Mouse (Mus musculus) lung, embryonic 16.5 days (tissue): ENCODE results near the gene Zfp281. TPM values are rescaled to one million over a fixed set of nuclear protein-coding genes. Genes with fewer than 3 reads are reported as not detected.

ENCODE experiments used
- ATAC-seq: fragments of 200-750 bp; cut with Nextera tagmentation; 2 replicates; pipeline ENCODE4 v1.8.0; 2017; ENCODE audit warnings: low read depth, mild to moderate bottlenecking, moderate library complexity
- H3K27ac ChIP-seq: fragments of 300-500 bp; sonication (generic); 2 replicates; pipeline ENCODE4 v1.5.1; 2014; ENCODE audit warnings: mild to moderate bottlenecking, control low read depth, low read length
- H3K27me3 ChIP-seq: fragments of 300-500 bp; sonication (generic); 2 replicates; pipeline ENCODE4 v1.6.1; 2014; ENCODE audit warnings: low read depth, low read length, mixed read lengths; ENCODE audit not compliant: control insufficient read depth, insufficient read depth
- H3K36me3 ChIP-seq: fragments of 300-500 bp; sonication (generic); 2 replicates; pipeline ENCODE4 v1.6.1; 2014; ENCODE audit warnings: low read length; ENCODE audit not compliant: control insufficient read depth, insufficient read depth
- H3K4me1 ChIP-seq: fragments of 300-500 bp; sonication (generic); replicated peaks from 2 replicates; pipeline ENCODE4 v1.6.1; 2014; ENCODE audit warnings: low read length, mixed read lengths; ENCODE audit not compliant: control insufficient read depth, insufficient read depth
- H3K4me2 ChIP-seq: fragments of 300-500 bp; sonication (generic); 2 replicates; pipeline ENCODE4 v1.6.1; 2014; ENCODE audit warnings: low read depth, low read length, control low read depth
- H3K4me3 ChIP-seq: fragments of 300-500 bp; sonication (generic); 2 replicates; pipeline ENCODE4 v1.5.1; 2014; ENCODE audit warnings: mild to moderate bottlenecking, low read length, control low read depth
- H3K9ac ChIP-seq: fragments of 300-500 bp; sonication (generic); 2 replicates; pipeline ENCODE4 v1.6.1; 2014; ENCODE audit warnings: low read length, control low read depth
- H3K9me3 ChIP-seq: fragments of 300-500 bp; sonication (generic); 2 replicates; pipeline ENCODE4 v1.6.1; 2016; ENCODE audit warnings: low read length; ENCODE audit not compliant: control insufficient read depth
- WGBS: fragments of 180-500 bp; shearing (Covaris S2); extraction: QIAGEN DNeasy Blood & Tissue Kit; methylation state at CpG from one replicate; pipeline ENCODE4 v1.1.7; 2014; 5-methylcytosine and 5-hydroxymethylcytosine counted together
- polyA plus RNA-seq: library from polyadenylated mRNA; unstranded; fragments of >200 nt; fragmentation: Nextera tagmentation; extraction: Ambion mirVana; gene quantifications from 2 replicates; pipeline ENCODE4 v1.2.1, GENCODE M21; 2015

Zfp281 gene
- polyA plus RNA-seq, 1 experiment from 2014 or later = 22.1 TPM

GRCm38 (mm10) chr1:136642701-136643100, 18.0 kb downstream of the Zfp281 start:
- 47% methylated on average over 3 of the region's 3 CpGs for WGBS
- ATAC-seq = no peak
- Histone ChIP-seq H3K4me3 (no peak overlapping the region), H3K9ac (no peak overlapping the region), H3K4me2 (no peak overlapping the region), H3K9me3 (no peaks in the 10 kb centered on the region), H3K27ac (no peak overlapping the region), H3K27me3 (no peaks in the 10 kb centered on the region), H3K36me3 (no peaks in the 10 kb centered on the region), H3K4me1 (no peaks in the 10 kb centered on the region)

DNA sequence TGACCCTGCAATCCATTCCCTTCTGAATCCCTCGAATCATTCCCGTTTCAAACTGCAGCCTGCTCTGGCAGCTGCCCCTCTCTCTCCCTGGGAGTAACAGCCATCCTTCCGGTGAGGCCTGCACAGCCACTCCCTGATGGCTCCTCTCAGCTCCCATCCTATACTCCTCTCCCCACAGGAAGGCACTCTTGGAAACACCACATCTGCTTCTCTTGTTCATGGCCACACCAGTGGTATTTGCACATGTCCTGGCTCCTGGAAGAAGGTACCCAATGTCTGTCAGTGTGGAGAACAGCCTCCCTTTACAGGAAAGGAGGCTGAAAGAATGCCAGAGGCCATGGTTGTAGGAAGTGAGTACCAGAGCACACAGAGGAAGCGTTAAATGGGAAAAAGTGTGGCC, 19.8 kb downstream of the Zfp281 start:
- Histone ChIP-seq H3K27ac (no peak overlapping the region), H3K27me3 (no peaks in the 10 kb centered on the region), H3K9me3 (no peaks in the 10 kb centered on the region), H3K4me1 (no peaks in the 10 kb centered on the region), H3K36me3 (no peaks in the 10 kb centered on the region), H3K4me3 (no peak overlapping the region), H3K9ac (no peak overlapping the region), H3K4me2 (no peak overlapping the region)
- no peak for ATAC-seq
- WGBS = 51% methylated on average over 4 of the region's 4 CpGs

DNA sequence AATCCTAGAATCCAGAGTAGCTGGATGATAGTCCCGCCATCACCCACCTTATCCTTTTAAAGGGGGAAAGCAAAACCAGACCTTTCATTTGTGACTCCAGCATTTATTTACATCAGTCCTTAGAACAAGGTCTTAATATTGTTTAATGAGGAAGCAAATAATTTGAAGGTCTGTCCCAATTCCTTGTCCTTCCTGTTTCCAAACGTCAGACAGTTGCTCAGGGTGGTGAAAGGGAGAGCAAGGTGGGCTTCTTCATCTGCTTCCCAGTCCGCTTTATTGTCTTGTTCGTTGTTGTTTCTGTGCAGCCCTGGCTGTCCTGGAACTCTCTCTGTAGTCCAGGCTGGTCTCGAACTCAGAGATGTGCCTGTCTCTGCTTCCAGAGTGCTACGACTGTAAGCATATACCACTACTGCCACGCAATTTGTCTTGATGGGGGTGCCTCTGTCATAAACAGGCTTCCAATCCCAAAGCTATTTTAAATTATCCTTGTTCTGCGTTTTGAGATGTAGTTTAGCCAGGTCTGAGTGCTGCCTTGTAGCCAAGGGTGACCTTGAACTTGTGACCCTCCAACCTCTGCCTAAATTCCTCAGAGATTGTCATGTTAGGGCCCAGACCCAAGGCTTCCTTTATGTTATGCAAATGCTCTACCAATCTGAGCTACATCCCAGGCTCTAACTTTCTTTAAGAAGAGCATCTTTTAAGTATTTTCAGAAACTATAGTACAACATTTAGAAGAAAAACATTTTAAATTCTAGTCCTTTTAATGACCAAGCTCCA, 21.3 kb downstream of the Zfp281 start:
- Histone ChIP-seq H3K4me2 (no peak overlapping the region), H3K36me3 (no peaks in the 10 kb centered on the region), H3K27ac (no peak overlapping the region), H3K9ac (no peak overlapping the region), H3K27me3 (no peaks in the 10 kb centered on the region), H3K9me3 (no peaks in the 10 kb centered on the region), H3K4me1 (no peaks in the 10 kb centered on the region), H3K4me3 (no peak overlapping the region)
- 80% methylated on average over 8 of the region's 8 CpGs for WGBS
- no peak for ATAC-seq

DNA sequence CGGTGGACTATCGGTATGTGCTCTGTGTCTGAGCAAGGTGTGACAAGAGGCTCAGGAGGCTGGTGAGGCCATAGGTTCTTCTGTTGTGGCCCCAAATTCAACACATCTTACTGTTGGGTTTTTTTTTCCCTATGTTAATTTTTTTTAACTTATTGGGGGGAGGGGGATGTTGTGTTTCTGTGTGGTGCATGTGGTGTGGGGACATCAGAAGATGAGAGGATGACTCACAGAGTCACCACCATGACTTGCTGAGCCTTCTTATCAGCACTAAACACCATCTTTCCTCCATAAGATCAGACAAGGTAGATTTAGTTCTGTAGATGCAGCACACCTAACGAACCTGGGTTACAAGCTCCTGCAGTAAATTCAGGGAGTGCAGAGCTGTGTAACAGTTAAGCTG, 27.4 kb downstream of the Zfp281 start:
- H3K4me1 ChIP-seq = peaks cover 4% of the 10 kb centered on the region; the same call in 1 of the 2 replicates
- H3K4me3 ChIP-seq = no peak overlapping the region
- no peak overlapping the region for H3K9ac ChIP-seq
- WGBS = 86% methylated on average over 3 of the region's 3 CpGs
- no peak overlapping the region for H3K27ac ChIP-seq
- no peak for ATAC-seq
- no peaks in the 10 kb centered on the region for H3K9me3 ChIP-seq
- H3K4me2 ChIP-seq = no peak overlapping the region
- H3K36me3 ChIP-seq = no peaks in the 10 kb centered on the region
- no peaks in the 10 kb centered on the region for H3K27me3 ChIP-seq

DNA sequence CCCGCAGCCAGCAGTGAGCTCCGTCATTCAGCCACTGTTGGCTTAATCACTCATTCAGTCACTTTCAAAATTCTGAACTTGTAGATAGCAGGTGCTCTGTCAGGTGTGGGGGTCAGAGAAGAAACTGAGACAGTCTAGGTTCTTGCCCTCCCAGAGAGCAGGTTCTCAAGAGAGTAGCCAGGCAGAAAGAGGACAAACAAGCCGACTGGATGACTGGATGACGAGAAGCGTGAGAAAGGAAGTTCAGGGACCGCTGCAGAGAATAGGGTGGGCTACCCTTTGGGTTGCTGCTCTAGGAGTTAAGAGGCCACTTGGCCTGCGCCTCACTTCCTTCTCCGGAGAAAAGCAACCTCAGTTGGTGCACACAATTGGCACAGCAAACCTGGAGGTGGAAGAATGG, 28.8 kb downstream of the Zfp281 start:
- no peak overlapping the region for H3K4me3 ChIP-seq
- no peak overlapping the region for H3K27ac ChIP-seq
- ATAC-seq = no peak
- 60% methylated on average over 8 of the region's 8 CpGs for WGBS
- no peaks in the 10 kb centered on the region for H3K9me3 ChIP-seq
- no peaks in the 10 kb centered on the region for H3K27me3 ChIP-seq
- no peak overlapping the region for H3K9ac ChIP-seq
- H3K4me2 ChIP-seq = no peak overlapping the region
- peaks cover 4% of the 10 kb centered on the region; the same call in 1 of the 2 replicates for H3K4me1 ChIP-seq
- H3K36me3 ChIP-seq = no peaks in the 10 kb centered on the region

DNA sequence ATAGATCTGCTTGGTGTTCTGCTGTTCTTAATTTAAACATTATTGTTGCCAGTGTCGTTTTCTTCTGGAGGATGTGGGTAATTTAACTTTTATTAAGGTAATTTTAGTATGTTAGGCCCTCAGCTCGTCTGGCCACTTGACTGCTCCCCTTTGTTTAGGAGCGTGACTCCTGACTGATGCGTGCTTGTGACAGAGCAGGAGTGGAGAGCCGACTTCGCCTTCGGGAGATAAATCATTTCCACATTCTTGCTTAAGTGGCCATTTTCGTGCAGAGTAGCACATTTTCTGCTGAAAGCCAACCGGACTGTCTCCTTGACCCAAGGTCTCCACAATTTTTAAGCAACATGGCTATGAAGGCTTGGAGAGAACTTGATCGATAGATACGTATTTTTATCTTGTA, 29.7 kb downstream of the Zfp281 start:
- H3K4me3 ChIP-seq = no peak overlapping the region
- 40% methylated on average over 11 of the region's 11 CpGs for WGBS
- H3K9me3 ChIP-seq = no peaks in the 10 kb centered on the region
- no peaks in the 10 kb centered on the region for H3K27me3 ChIP-seq
- H3K27ac ChIP-seq = no peak overlapping the region
- H3K9ac ChIP-seq = no peak overlapping the region
- peaks cover 4% of the 10 kb centered on the region; the same call in 1 of the 2 replicates for H3K4me1 ChIP-seq
- no peaks in the 10 kb centered on the region for H3K36me3 ChIP-seq
- H3K4me2 ChIP-seq = no peak overlapping the region
- ATAC-seq = no peak

- Histone ChIP-seq H3K4me3 (no peak overlapping the region), H3K36me3 (no peaks in the 10 kb centered on the region), H3K4me1 (peaks cover 7% of the 10 kb centered on the region), H3K4me2 (no peak overlapping the region), H3K27ac (no peak overlapping the region), H3K9me3 (no peaks in the 10 kb centered on the region), H3K9ac (no peak overlapping the region), H3K27me3 (no peaks in the 10 kb centered on the region)
- ATAC-seq = peak; percentile 41; the same call in 1 of the 2 replicates
- 48% methylated on average over 7 of the region's 7 CpGs for WGBS
These were observed 31.9 kb downstream of the Zfp281 start for GRCm38 (mm10) chr1:136656619-136657018.

- H3K27me3 ChIP-seq = no peaks in the 10 kb centered on the region
- WGBS = 90% methylated on average over 13 of the region's 13 CpGs
- no peaks in the 10 kb centered on the region for H3K9me3 ChIP-seq
- H3K36me3 ChIP-seq = no peaks in the 10 kb centered on the region
- no peak overlapping the region for H3K27ac ChIP-seq
- peaks cover 14% of the 10 kb centered on the region for H3K4me1 ChIP-seq
- H3K4me3 ChIP-seq = no peak overlapping the region
- no peak overlapping the region for H3K9ac ChIP-seq
- H3K4me2 ChIP-seq = no peak overlapping the region
- no peak for ATAC-seq
These were observed 33.9 kb downstream of the Zfp281 start for GRCm38 (mm10) chr1:136658456-136659227.

DNA sequence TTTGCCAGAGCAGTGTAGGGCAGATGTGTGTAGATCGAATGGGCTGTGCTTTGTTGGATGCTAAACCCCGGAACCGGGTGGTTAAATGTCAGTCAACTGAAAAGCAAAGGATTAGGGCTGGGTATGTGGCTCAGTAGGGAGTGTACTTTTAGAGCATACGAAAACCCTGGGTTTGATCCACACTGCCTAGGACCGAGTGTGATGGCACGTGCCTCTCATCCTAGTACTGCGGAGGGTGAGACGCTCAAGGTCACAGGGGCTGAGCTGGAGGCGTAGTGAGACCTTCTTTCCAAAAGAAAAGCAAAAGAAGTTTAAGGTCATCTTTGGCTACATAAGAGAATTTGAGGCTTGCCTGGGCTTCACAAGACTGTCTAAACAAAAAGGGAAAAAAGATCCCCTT, 34.6 kb downstream of the Zfp281 start:
- peaks cover 12% of the 10 kb centered on the region for H3K4me1 ChIP-seq
- no peaks in the 10 kb centered on the region for H3K27me3 ChIP-seq
- no peak overlapping the region for H3K4me3 ChIP-seq
- no peak overlapping the region for H3K9ac ChIP-seq
- no peak overlapping the region for H3K4me2 ChIP-seq
- H3K27ac ChIP-seq = no peak overlapping the region
- no peaks in the 10 kb centered on the region for H3K9me3 ChIP-seq
- ATAC-seq = no peak
- H3K36me3 ChIP-seq = no peaks in the 10 kb centered on the region
- WGBS = 89% methylated on average over 9 of the region's 9 CpGs
